Mouse (Mus musculus) olfactory bulb, adult 2 months (tissue): ENCODE results near the gene Aox2. TPM values are rescaled to one million over a fixed set of nuclear protein-coding genes. Genes with fewer than 3 reads are reported as not detected.

Experiments used
- H3K27ac ChIP-seq: fragments of 200-500 bp; 2 replicates; pipeline ENCODE4 v1.5.1; 2012; ENCODE audit warnings: low read depth, low read length; ENCODE audit not compliant: insufficient read depth
- H3K4me1 ChIP-seq: fragments of 200-500 bp; 2 replicates; pipeline ENCODE4 v1.6.1; 2012; ENCODE audit warnings: low read length; ENCODE audit not compliant: control insufficient read depth, insufficient read depth
- H3K4me3 ChIP-seq: fragments of 200-500 bp; 2 replicates; pipeline ENCODE4 v1.5.1; 2012; ENCODE audit warnings: mild to moderate bottlenecking, low read depth, low read length, moderate library complexity; ENCODE audit not compliant: insufficient read depth
- CTCF ChIP-seq: fragments of 200-500 bp; IDR thresholded peaks from 2 replicates; pipeline ENCODE4 v1.5.1; 2012; ENCODE audit warnings: low read depth, mild to moderate bottlenecking, low read length, moderate library complexity; ENCODE audit not compliant: insufficient read depth
- POLR2A ChIP-seq: fragments of 200-500 bp; IDR thresholded peaks from 2 replicates; pipeline ENCODE4 v1.6.1; 2012; ENCODE audit warnings: mild to moderate bottlenecking, low read depth, low read length, moderate library complexity; ENCODE audit not compliant: insufficient read depth
- WGBS: fragments of 180-500 bp; shearing (Covaris S2); methylation state at CpG from one replicate; pipeline ENCODE4 v1.1.7; 2018; 5-methylcytosine and 5-hydroxymethylcytosine counted together
- polyA plus RNA-seq: library from polyadenylated mRNA; stranded (reverse); fragments of >200 nt; gene quantifications from 2 replicates; pipeline ENCODE4 v1.2.4, GENCODE M21; 2012; ENCODE audit warnings: low replicate concordance; ENCODE audit not compliant: missing spikeins, insufficient read depth, insufficient read length

Gene Aox2
- polyA plus RNA-seq, 1 experiment = not detected

- Histone ChIP-seq H3K4me3 (no peak overlapping the region), H3K4me1 (no peaks in the 10 kb centered on the region), H3K27ac (no peak overlapping the region)
- TF ChIP-seq POLR2A (no peak), CTCF (no peak)
- 80% methylated on average over 4 of the region's 4 CpGs for WGBS
These were observed 2.3 kb downstream of the Aox2 start for GRCm38 (mm10) chr1:58280381-58280780.

GRCm38 (mm10) chr1:58280939-58281624 lies 3.0 kb downstream of the Aox2 start:
- 73% methylated on average over 13 of the region's 13 CpGs for WGBS
- H3K4me3 ChIP-seq = no peak overlapping the region
- no peak overlapping the region for H3K27ac ChIP-seq
- H3K4me1 ChIP-seq = no peaks in the 10 kb centered on the region
- TF ChIP-seq POLR2A (no peak), CTCF (no peak)

- no peak overlapping the region for H3K27ac ChIP-seq
These were observed 3.5 kb downstream of the Aox2 start for GRCm38 (mm10) chr1:58281625-58281988.

GRCm38 (mm10) chr1:58284505-58284904 lies 6.4 kb downstream of the Aox2 start:
- H3K27ac ChIP-seq = no peak overlapping the region
- H3K4me3 ChIP-seq = no peak overlapping the region
- no peaks in the 10 kb centered on the region for H3K4me1 ChIP-seq
- 43% methylated on average over 7 of the region's 7 CpGs for WGBS
- TF ChIP-seq POLR2A (no peak), CTCF (no peak)

More at GRCm38 (mm10) chr1:58281625-58281988, 3.5 kb downstream of the Aox2 start:
- no peak for TF ChIP-seq CTCF
- TF ChIP-seq POLR2A = no peak
- Histone ChIP-seq H3K4me3 (no peak overlapping the region), H3K4me1 (no peaks in the 10 kb centered on the region)
- 58% methylated on average over 4 of the region's 4 CpGs for WGBS

GRCm38 (mm10) chr1:58288091-58288490 lies 10.0 kb downstream of the Aox2 start:
- 47% methylated on average over 3 of the region's 3 CpGs for WGBS
- no peak for TF ChIP-seq CTCF
- TF ChIP-seq POLR2A = no peak
- Histone ChIP-seq H3K4me1 (peaks cover 3% of the 10 kb centered on the region; the same call in 1 of the 2 replicates), H3K4me3 (no peak overlapping the region), H3K27ac (no peak overlapping the region)

- Histone ChIP-seq H3K27ac (no peak overlapping the region), H3K4me3 (no peak overlapping the region)
- WGBS = 18% methylated on average over 16 of the region's 16 CpGs
These were observed 11.8 kb downstream of the Aox2 start for GRCm38 (mm10) chr1:58289863-58290469.

GRCm38 (mm10) chr1:58291394-58292300 lies 13.5 kb downstream of the Aox2 start:
- 52% methylated on average over 13 of the region's 13 CpGs for WGBS
- H3K27ac ChIP-seq = no peak overlapping the region
- peaks cover 3% of the 10 kb centered on the region; the same call in 1 of the 2 replicates for H3K4me1 ChIP-seq
- TF ChIP-seq CTCF = no peak
- TF ChIP-seq POLR2A = no peak
- no peak overlapping the region for H3K4me3 ChIP-seq

More at GRCm38 (mm10) chr1:58289863-58290469, 11.8 kb downstream of the Aox2 start:
- H3K4me1 ChIP-seq = peaks cover 3% of the 10 kb centered on the region; the same call in 1 of the 2 replicates
- TF ChIP-seq POLR2A (no peak), CTCF (no peak)

- no peak for TF ChIP-seq POLR2A
- TF ChIP-seq CTCF = no peak
- WGBS = 89% methylated on average over 5 of the region's 5 CpGs
- peaks cover 2% of the 10 kb centered on the region; the same call in 1 of the 2 replicates for H3K4me1 ChIP-seq
- H3K27ac ChIP-seq = no peak overlapping the region
- H3K4me3 ChIP-seq = no peak overlapping the region
These were observed 16.6 kb downstream of the Aox2 start for GRCm38 (mm10) chr1:58294730-58295129.
